Mouse (Mus musculus) embryonic facial prominence, embryonic 15.5 days (tissue): ENCODE data around the gene Smok3b. TPM values are rescaled to one million over a fixed set of nuclear protein-coding genes. Genes with fewer than 3 reads are reported as not detected.
A peak's percentile ranks its signal among the peaks of the same experiment; 100 is the strongest.
"Not testable (repeated sequence)": the region's sequence is repeated elsewhere in the genome, so short reads cannot be mapped to it uniquely, and the experiment has no call there.

ENCODE experiments used
- ATAC-seq: fragments of 200-750 bp; cut with Nextera tagmentation; 2 replicates; pipeline ENCODE4 v1.8.0; 2017; ENCODE audit warnings: low read depth, moderate TSS enrichment; ENCODE audit not compliant: insufficient number of reproducible peaks, low FRiP score, low TSS enrichment
- H3K27ac ChIP-seq: fragments of 300-500 bp; sonication (generic); replicated peaks from 2 replicates; pipeline ENCODE4 v1.5.1; 2015; ENCODE audit warnings: mild to moderate bottlenecking, inconsistent platforms
- H3K27me3 ChIP-seq: fragments of 300-500 bp; sonication (generic); 2 replicates; pipeline ENCODE4 v1.6.1; 2015; ENCODE audit warnings: inconsistent platforms
- H3K36me3 ChIP-seq: fragments of 300-500 bp; sonication (generic); 2 replicates; pipeline ENCODE4 v1.6.1; 2015; ENCODE audit warnings: mild to moderate bottlenecking, inconsistent platforms
- H3K4me1 ChIP-seq: fragments of 300-500 bp; sonication (generic); 2 replicates; pipeline ENCODE4 v1.6.1; 2015; ENCODE audit warnings: inconsistent platforms
- H3K4me2 ChIP-seq: fragments of 300-500 bp; sonication (generic); replicated peaks from 2 replicates; pipeline ENCODE4 v1.6.1; 2015; ENCODE audit warnings: mild to moderate bottlenecking, inconsistent platforms
- H3K4me3 ChIP-seq: fragments of 300-500 bp; sonication (generic); replicated peaks from 2 replicates; pipeline ENCODE4 v1.5.1; 2015; ENCODE audit warnings: mild to moderate bottlenecking, inconsistent platforms
- H3K9ac ChIP-seq: fragments of 300-500 bp; sonication (generic); 2 replicates; pipeline ENCODE4 v1.6.1; 2015; ENCODE audit warnings: inconsistent platforms
- H3K9me3 ChIP-seq: fragments of 300-500 bp; sonication (generic); replicated peaks from 2 replicates; pipeline ENCODE4 v1.6.1; 2016; ENCODE audit warnings: inconsistent platforms
- WGBS: fragments of 180-500 bp; shearing (Covaris S2); methylation state at CpG from one replicate; pipeline ENCODE4 v1.1.7; 2015; 5-methylcytosine and 5-hydroxymethylcytosine counted together
- polyA plus RNA-seq: library from polyadenylated mRNA; unstranded; fragments of >200 nt; fragmentation: Nextera tagmentation; extraction: Ambion mirVana; gene quantifications from 2 replicates; pipeline ENCODE4 v1.2.1, GENCODE M21; 2015

Gene Smok3b
- polyA plus RNA-seq, 1 experiment from 2014 or later, result not detected

GRCm38 (mm10) chr5:138016997-138017396, 4.2 kb upstream of the Smok3b start:
- Histone ChIP-seq H3K36me3 (no peaks in the 10 kb centered on the region), H3K27ac (no peak overlapping the region), H3K27me3 (no peaks in the 10 kb centered on the region), H3K9ac (no peak overlapping the region), H3K4me3 (no peak overlapping the region), H3K4me1 (no peaks in the 10 kb centered on the region), H3K4me2 (no peak overlapping the region), H3K9me3 (no peaks in the 10 kb centered on the region)
- ATAC-seq, result no peak

DNA sequence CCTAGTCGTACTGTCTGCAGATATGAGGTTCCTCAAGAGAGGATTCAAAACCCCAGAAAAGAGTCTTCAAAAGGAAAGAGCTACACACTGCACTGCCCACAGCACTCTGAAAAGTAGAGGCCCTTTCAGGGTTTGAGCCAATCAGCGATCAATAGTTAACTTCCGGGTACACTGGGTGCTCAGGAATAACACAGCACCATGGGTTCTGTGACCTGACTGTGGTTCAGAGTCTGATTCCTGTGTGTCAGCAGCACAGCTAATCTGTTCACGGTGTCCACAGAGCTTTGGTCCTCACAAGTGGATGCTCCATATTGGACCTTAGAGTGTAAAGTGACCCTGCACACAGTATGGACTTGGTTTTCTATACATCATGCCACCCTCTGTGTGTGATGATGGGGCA, 1.7 kb upstream of the Smok3b start:
- not testable (repeated sequence) for H3K27me3 ChIP-seq, ATAC-seq, H3K9me3 ChIP-seq, H3K36me3 ChIP-seq, H3K27ac ChIP-seq, H3K4me1 ChIP-seq, H3K4me2 ChIP-seq, H3K9ac ChIP-seq, H3K4me3 ChIP-seq
- 86% methylated on average over 4 of the region's 4 CpGs for WGBS

- H3K27me3 ChIP-seq, H3K27ac ChIP-seq, H3K9me3 ChIP-seq, H3K4me1 ChIP-seq, ATAC-seq, H3K4me2 ChIP-seq, H3K36me3 ChIP-seq, H3K4me3 ChIP-seq, H3K9ac ChIP-seq: not testable (repeated sequence)
- no CpG with 5 or more reads among the region's 5 CpGs for WGBS
These were observed 31.7 kb downstream of the Smok3b start, which contains the start of gene Smok3c for GRCm38 (mm10) chr5:138052894-138053293. Gene Smok3c, plus strand, starts transcription at chr5:138053194.

GRCm38 (mm10) chr5:138073803-138074202, 52.6 kb downstream of the Smok3b start:
- no peaks in the 10 kb centered on the region for H3K36me3 ChIP-seq
- no peaks in the 10 kb centered on the region for H3K27me3 ChIP-seq
- H3K4me3 ChIP-seq, result no peak overlapping the region
- H3K9ac ChIP-seq, result no peak overlapping the region
- no peaks in the 10 kb centered on the region for H3K4me1 ChIP-seq
- no peak overlapping the region for H3K27ac ChIP-seq
- WGBS, result 90% methylated on average over 4 of the region's 4 CpGs
- no peak for ATAC-seq
- H3K4me2 ChIP-seq, result no peak overlapping the region
- no peaks in the 10 kb centered on the region for H3K9me3 ChIP-seq

- H3K4me3 ChIP-seq, result no peak overlapping the region
- H3K4me2 ChIP-seq, result no peak overlapping the region
- H3K36me3 ChIP-seq, result no peaks in the 10 kb centered on the region
- no peak overlapping the region for H3K9ac ChIP-seq
- H3K9me3 ChIP-seq, result no peaks in the 10 kb centered on the region
- no peaks in the 10 kb centered on the region for H3K4me1 ChIP-seq
- H3K27me3 ChIP-seq, result no peaks in the 10 kb centered on the region
- ATAC-seq, result no peak
- no peak overlapping the region for H3K27ac ChIP-seq
- WGBS, result 70% methylated on average over 3 of the region's 3 CpGs
These were observed 54.5 kb downstream of the Smok3b start for GRCm38 (mm10) chr5:138075684-138076083.

- Histone ChIP-seq H3K27me3 (no peaks in the 10 kb centered on the region), H3K4me2 (no peak overlapping the region), H3K9ac (no peak overlapping the region), H3K4me3 (no peak overlapping the region), H3K9me3 (no peaks in the 10 kb centered on the region), H3K4me1 (no peaks in the 10 kb centered on the region), H3K36me3 (no peaks in the 10 kb centered on the region), H3K27ac (no peak overlapping the region)
- WGBS, result 63% methylated on average over 2 of the region's 2 CpGs
- no peak for ATAC-seq
These were observed 54.9 kb downstream of the Smok3b start for GRCm38 (mm10) chr5:138076148-138076547.

DNA sequence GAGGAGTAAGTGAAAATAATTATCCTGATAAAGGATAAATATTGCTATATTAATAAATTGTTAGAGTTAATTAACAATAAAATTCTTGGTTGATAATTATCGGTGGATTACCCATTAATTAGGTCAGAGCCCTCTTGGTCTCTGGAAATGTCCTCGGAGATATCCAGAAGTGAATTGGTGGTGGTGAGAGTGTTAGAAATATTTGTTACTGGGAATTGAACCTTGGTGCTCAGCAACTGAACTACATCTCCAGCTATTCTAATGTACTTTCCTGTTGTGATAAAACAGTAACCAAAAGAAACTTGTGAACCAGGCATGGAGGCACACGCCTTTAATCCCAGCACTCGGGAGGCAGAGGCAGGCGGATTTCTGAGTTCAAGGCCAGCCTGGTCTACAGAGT, 59.2 kb downstream of the Smok3b start:
- Histone ChIP-seq H3K27ac (no peak overlapping the region), H3K4me2 (no peak overlapping the region), H3K4me1 (no peaks in the 10 kb centered on the region), H3K27me3 (no peaks in the 10 kb centered on the region; the same call in 1 of the 2 replicates), H3K36me3 (no peaks in the 10 kb centered on the region), H3K4me3 (no peak overlapping the region), H3K9me3 (no peaks in the 10 kb centered on the region), H3K9ac (no peak overlapping the region)
- no peak for ATAC-seq
- 87% methylated on average over 5 of the region's 5 CpGs for whole genome bisulfite sequencing

- no peaks in the 10 kb centered on the region for H3K36me3 ChIP-seq
These were observed 60.2 kb downstream of the Smok3b start for GRCm38 (mm10) chr5:138081446-138081845.

DNA sequence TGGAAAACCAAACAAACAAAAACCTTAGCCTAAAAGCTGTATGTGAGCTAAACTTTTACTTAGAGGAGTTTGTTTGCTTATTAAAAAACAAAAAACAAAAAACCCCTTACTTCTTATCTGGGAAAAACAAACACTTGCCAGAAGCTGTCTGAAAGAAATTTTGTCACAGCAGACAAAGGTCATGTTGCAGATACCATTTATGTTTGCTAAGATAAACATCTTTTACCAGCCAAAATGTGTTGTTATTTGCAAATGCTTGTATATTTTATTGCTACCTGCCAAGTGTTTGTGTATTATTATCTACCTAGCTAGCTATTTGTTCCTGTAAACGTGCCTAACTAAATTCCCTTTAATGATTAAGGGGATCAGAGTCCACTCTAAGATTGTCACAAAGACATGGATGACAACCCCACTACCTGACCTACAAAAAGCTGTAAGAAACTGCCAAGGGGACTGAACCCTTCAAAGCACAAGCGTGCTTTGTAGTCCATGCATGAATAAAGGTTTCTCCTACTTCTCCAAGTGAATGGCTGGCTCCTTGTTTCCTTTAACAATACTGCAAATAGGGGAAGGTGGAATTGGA, 62.2 kb downstream of the Smok3b start:
- peaks cover 4% of the 10 kb centered on the region; the same call in 1 of the 2 replicates for H3K36me3 ChIP-seq
- no peak for ATAC-seq
- H3K27me3 ChIP-seq, result no peaks in the 10 kb centered on the region; the same call in 1 of the 2 replicates
- H3K9me3 ChIP-seq, result no peaks in the 10 kb centered on the region
- WGBS, result 70% methylated on average over 2 of the region's 2 CpGs
- no peak overlapping the region for H3K27ac ChIP-seq
- no peak overlapping the region for H3K4me2 ChIP-seq
- peaks cover 8% of the 10 kb centered on the region; the same call in 1 of the 2 replicates for H3K4me1 ChIP-seq
- H3K4me3 ChIP-seq, result no peak overlapping the region
- H3K9ac ChIP-seq, result no peak overlapping the region

More at GRCm38 (mm10) chr5:138081446-138081845, 60.2 kb downstream of the Smok3b start:
- peaks cover under 1% of the 10 kb centered on the region; the same call in 1 of the 2 replicates for H3K4me1 ChIP-seq
- H3K9ac ChIP-seq, result no peak overlapping the region
- H3K27ac ChIP-seq, result no peak overlapping the region
- no peak overlapping the region for H3K4me2 ChIP-seq
- WGBS, result 83% methylated on average over 9 of the region's 9 CpGs
- no peak for ATAC-seq
- H3K4me3 ChIP-seq, result no peak overlapping the region
- no peaks in the 10 kb centered on the region for H3K9me3 ChIP-seq
- no peaks in the 10 kb centered on the region; the same call in 1 of the 2 replicates for H3K27me3 ChIP-seq

DNA sequence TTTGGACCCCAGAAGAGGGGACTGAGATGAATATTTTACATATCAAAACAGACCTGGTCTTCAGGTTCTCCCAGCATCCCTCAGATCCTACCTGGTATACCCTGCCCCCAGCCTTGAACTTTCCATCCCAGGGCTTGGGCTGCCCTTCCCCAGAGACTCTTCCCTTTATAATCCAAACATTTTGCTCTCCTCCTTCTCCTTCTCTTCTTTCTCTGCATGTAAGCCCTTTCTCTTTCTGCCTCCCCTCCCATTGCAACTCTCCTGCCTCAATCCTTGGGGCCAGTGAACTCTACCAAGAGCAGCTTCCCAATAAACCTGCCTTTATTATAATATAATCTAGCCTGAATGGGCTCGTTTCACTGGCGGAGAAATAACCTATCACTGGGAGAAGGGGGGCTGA, 62.7 kb downstream of the Smok3b start:
- Histone ChIP-seq H3K4me2 (no peak overlapping the region), H3K4me3 (no peak overlapping the region), H3K27ac (no peak overlapping the region), H3K27me3 (no peaks in the 10 kb centered on the region; the same call in 1 of the 2 replicates), H3K4me1 (peaks cover 8% of the 10 kb centered on the region; the same call in 1 of the 2 replicates), H3K36me3 (peaks cover 4% of the 10 kb centered on the region; the same call in 1 of the 2 replicates), H3K9me3 (no peaks in the 10 kb centered on the region), H3K9ac (no peak overlapping the region)
- no peak for ATAC-seq
- 93% methylated on average over 2 of the region's 2 CpGs for WGBS

DNA sequence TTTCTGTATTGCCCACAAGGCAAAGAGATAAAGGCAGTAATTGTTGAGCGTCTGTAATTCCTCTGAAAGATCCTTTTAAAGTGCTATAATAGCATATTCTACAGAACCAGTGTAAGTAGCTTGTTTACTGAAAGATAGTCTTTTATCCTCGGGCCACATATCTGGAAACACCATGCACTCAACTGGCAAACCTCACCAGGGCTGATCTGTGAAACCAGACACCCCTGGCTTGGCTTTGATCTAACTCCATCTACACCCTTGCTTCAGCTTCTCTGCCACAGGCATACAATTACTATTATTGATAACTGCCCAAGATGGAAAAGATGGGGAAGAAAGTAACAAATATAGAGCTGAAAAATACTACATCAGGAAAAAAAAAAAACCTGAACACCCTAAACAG, 63.3 kb downstream of the Smok3b start:
- H3K27ac ChIP-seq, result no peak overlapping the region
- H3K9ac ChIP-seq, result no peak overlapping the region
- WGBS, result 56% methylated on average over 2 of the region's 2 CpGs

DNA sequence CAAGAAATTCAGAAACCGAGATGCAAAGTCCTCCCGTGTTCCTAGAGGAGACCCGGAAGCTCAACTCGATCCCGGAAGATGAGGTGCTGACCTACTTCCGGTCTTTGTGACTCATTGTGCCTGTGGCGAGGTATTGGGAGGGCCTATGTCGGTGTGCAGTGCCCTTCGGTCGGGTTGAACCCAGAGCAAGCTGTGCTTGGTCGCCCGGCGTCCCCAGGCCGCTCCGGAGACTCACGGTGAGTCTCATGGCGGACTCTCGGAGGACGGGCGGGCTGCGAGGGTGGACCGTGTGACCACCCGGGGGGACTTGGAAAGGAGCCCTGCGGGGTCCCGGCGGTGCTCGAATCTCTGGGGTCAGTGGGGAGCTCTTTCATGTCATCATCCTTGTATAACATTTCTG, 63.8 kb downstream of the Smok3b start, which contains the start of gene Zkscan1:
TSS of gene Zkscan1 (plus strand) at position 89 of the 400 bp plus-strand sequence.
- under 1% methylated on average over 27 of the region's 27 CpGs for WGBS
- ATAC-seq, result peak; percentile 90

More for the DNA sequence above, 63.3 kb downstream of the Smok3b start:
- no peak for ATAC-seq
- Histone ChIP-seq H3K4me1 (peaks cover 8% of the 10 kb centered on the region; the same call in 1 of the 2 replicates), H3K36me3 (peaks cover 4% of the 10 kb centered on the region; the same call in 1 of the 2 replicates), H3K27me3 (no peaks in the 10 kb centered on the region; the same call in 1 of the 2 replicates), H3K4me3 (peak overlapping the region; percentile 99), H3K9me3 (no peaks in the 10 kb centered on the region), H3K4me2 (peak overlapping the region; percentile 37)

More for the DNA sequence above, 63.8 kb downstream of the Smok3b start, which contains the start of gene Zkscan1:
- peaks cover 8% of the 10 kb centered on the region; the same call in 1 of the 2 replicates for H3K4me1 ChIP-seq
- peak within 1 kb of the TSS; percentile 59 for H3K4me2 ChIP-seq
- peak within 1 kb of the TSS; percentile 99 for H3K4me3 ChIP-seq
- H3K9ac ChIP-seq, result peak within 1 kb of the TSS; percentile 98
- H3K36me3 ChIP-seq, result peaks cover 4% of the 10 kb centered on the region; the same call in 1 of the 2 replicates
- H3K9me3 ChIP-seq, result no peaks in the 10 kb centered on the region
- no peaks in the 10 kb centered on the region; the same call in 1 of the 2 replicates for H3K27me3 ChIP-seq
- peak within 1 kb of the TSS; percentile 81 for H3K27ac ChIP-seq
